Mouse (Mus musculus): ENCODE measurements at regions not wholly inside any gene's neighbourhood (a gene's known extent, or its start where the extent isn't known, plus 50 kb on each side); places are given as distances from the start of the nearest gene placed in this dataset.

GRCm38 (mm10) chr9:81726542-81726941 is 92.9 kb upstream of the Htr1b start:
- ATAC-seq (replicated peaks; ENCODE audit: low FRiP score, low TSS enrichment, poor library complexity, severe bottlenecking), result no peak

- ATAC-seq (replicated peaks; ENCODE audit: low FRiP score, low TSS enrichment, poor library complexity, severe bottlenecking), result no peak
Measured at GRCm38 (mm10) chr9:81720103-81720502, 86.5 kb upstream of the Htr1b start.

GRCm38 (mm10) chr9:81716980-81717868 is 83.6 kb upstream of the Htr1b start:
- peak; percentile 41; the same call in 1 of the 2 replicates for ATAC-seq (replicated peaks; ENCODE audit: low FRiP score, low TSS enrichment, poor library complexity, severe bottlenecking)

- ATAC-seq (replicated peaks; ENCODE audit: low FRiP score, low TSS enrichment, poor library complexity, severe bottlenecking), result no peak
Measured at GRCm38 (mm10) chr9:81691351-81691750, 57.7 kb upstream of the Htr1b start.

DNA sequence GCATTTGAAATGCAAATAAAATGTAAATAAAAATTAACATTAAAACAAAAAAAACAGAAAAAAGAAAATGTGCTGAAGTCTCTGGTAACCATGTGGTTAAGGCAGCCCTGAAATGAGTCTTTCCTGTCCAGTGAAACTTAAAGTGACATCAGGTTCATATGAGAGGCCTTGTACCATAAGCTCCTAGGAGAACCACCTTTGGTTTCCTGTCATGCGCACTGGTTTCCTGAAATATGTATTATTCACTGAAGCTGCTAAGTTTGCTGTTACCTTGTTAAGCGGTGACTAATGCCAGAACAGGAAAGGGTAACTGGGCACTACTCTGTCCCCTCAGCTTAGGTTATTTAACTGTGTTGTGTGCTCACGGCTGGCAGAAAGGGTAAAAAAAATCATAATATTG is 56.1 kb upstream of the Htr1b start:
- no peak for ATAC-seq (replicated peaks; ENCODE audit: low FRiP score, low TSS enrichment, poor library complexity, severe bottlenecking)
